Mouse (Mus musculus): ENCODE results near the gene Akr1c19. TPM values are rescaled to one million over a fixed set of nuclear protein-coding genes. Genes with fewer than 3 reads are reported as not detected.

Gene Akr1c19
- polyA plus RNA-seq, 1 experiment: not detected

GRCm38 (mm10) chr13:4265047-4265446 is 36.5 kb downstream of the Akr1c19 start:
- TF ChIP-seq GATA1 (IDR thresholded peaks at IDR 0.05; ENCODE audit: low read length): no peak

GRCm38 (mm10) chr13:4270860-4271259 is 42.4 kb downstream of the Akr1c19 start:
- TF ChIP-seq GATA1 (IDR thresholded peaks at IDR 0.05; ENCODE audit: low read length): no peak

GRCm38 (mm10) chr13:4277526-4277925 is 49.0 kb downstream of the Akr1c19 start:
- TF ChIP-seq GATA1 (IDR thresholded peaks at IDR 0.05; ENCODE audit: low read length): no peak

- no peak for TF ChIP-seq GATA1 (IDR thresholded peaks at IDR 0.05; ENCODE audit: low read length)
Observed at GRCm38 (mm10) chr13:4279284-4279683, 50.8 kb downstream of the Akr1c19 start, which contains the start of gene Akr1c12. Akr1c12 (minus strand) TSS chr13:4279433.

GRCm38 (mm10) chr13:4281471-4282412 is 53.2 kb downstream of the Akr1c19 start:
- TF ChIP-seq GATA1 (IDR thresholded peaks at IDR 0.05; ENCODE audit: low read length): no peak

- no peak for TF ChIP-seq GATA1 (IDR thresholded peaks at IDR 0.05; ENCODE audit: low read length)
Observed at GRCm38 (mm10) chr13:4296991-4297390, 68.5 kb downstream of the Akr1c19 start.

Other genes starting within 250 kb of the Akr1c19 start
- gene Akr1c14, start 179.7 kb upstream of the Akr1c19 start, polyA plus RNA-seq (2012): not detected in 2 replicates
- not detected in 2 replicates for gene Akr1c18, start 78.0 kb upstream of the Akr1c19 start, polyA plus RNA-seq (2012)
- 1.7 and 2.4 TPM in 2 replicates for gene Akr1c13, start 37.5 kb upstream of the Akr1c19 start, polyA plus RNA-seq (2012)
- 0.21 and 0.22 TPM in 2 replicates for gene Akr1c12, start 50.7 kb downstream of the Akr1c19 start, polyA plus RNA-seq (2012)
- not detected in 2 replicates for gene Akr1c6, start 205.6 kb downstream of the Akr1c19 start, polyA plus RNA-seq (2012)

Measured in G1E-ER4 (cell line).